Mouse (Mus musculus) forebrain, embryonic 11.5 days (tissue): ENCODE data around the gene Nectin2. TPM values are rescaled to one million over a fixed set of nuclear protein-coding genes. Genes with fewer than 3 reads are reported as not detected.
"Not testable (repeated sequence)": the region's sequence is repeated elsewhere in the genome, so short reads cannot be mapped to it uniquely, and the experiment has no call there.

ENCODE experiments used
- ATAC-seq: fragments of 200-750 bp; cut with Nextera tagmentation; replicated peaks from 2 replicates; pipeline ENCODE4 v1.8.0; 2017; ENCODE audit warnings: moderate TSS enrichment; ENCODE audit not compliant: low FRiP score
- DNase-seq: peaks from one replicate; pipeline ENCODE4 v3.0.0-alpha.2; 2017; ENCODE audit warnings: low spot score
- H3K27ac ChIP-seq: fragments of 300-500 bp; sonication (generic); 2 replicates; pipeline ENCODE4 v1.5.1; 2014; ENCODE audit warnings: low read depth, low read length
- H3K27me3 ChIP-seq: fragments of 300-500 bp; sonication (generic); 2 replicates; pipeline ENCODE4 v1.6.1; 2014; ENCODE audit warnings: mild to moderate bottlenecking, low read length, mixed read lengths; ENCODE audit not compliant: control insufficient read depth, insufficient read depth
- H3K36me3 ChIP-seq: fragments of 300-500 bp; sonication (generic); 2 replicates; pipeline ENCODE4 v1.6.1; 2014; ENCODE audit warnings: mild to moderate bottlenecking, low read length, moderate library complexity, mixed read lengths; ENCODE audit not compliant: control insufficient read depth, insufficient read depth
- H3K4me1 ChIP-seq: fragments of 300-500 bp; sonication (generic); replicated peaks from 2 replicates; pipeline ENCODE4 v1.6.1; 2014; ENCODE audit warnings: low read length, mixed read lengths; ENCODE audit not compliant: control insufficient read depth, insufficient read depth
- H3K4me2 ChIP-seq: fragments of 300-500 bp; sonication (generic); 2 replicates; pipeline ENCODE4 v1.6.1; 2014; ENCODE audit warnings: low read depth, mild to moderate bottlenecking, low read length, moderate library complexity, mixed read lengths; ENCODE audit not compliant: severe bottlenecking
- H3K4me3 ChIP-seq: fragments of 300-500 bp; sonication (generic); 2 replicates; pipeline ENCODE4 v1.5.1; 2014; ENCODE audit warnings: low read depth, low read length
- H3K9ac ChIP-seq: fragments of 300-500 bp; sonication (generic); 2 replicates; pipeline ENCODE4 v1.6.1; 2014; ENCODE audit warnings: low read length
- H3K9me3 ChIP-seq: fragments of 300-500 bp; sonication (generic); 2 replicates; pipeline ENCODE4 v1.6.1; 2016; ENCODE audit warnings: low read length, mixed read lengths; ENCODE audit not compliant: control insufficient read depth
- WGBS: fragments of 180-500 bp; shearing (Covaris S2); extraction: QIAGEN DNeasy Blood & Tissue Kit; methylation state at CpG from one replicate; pipeline ENCODE4 v1.1.7; 2014; 5-methylcytosine and 5-hydroxymethylcytosine counted together
- polyA plus RNA-seq: library from polyadenylated mRNA; unstranded; fragments of >200 nt; fragmentation: Nextera tagmentation; extraction: Ambion mirVana; gene quantifications from 2 replicates; pipeline ENCODE4 v1.2.1, GENCODE M21; 2014

The Nectin2 gene
- polyA plus RNA-seq, 1 experiment from 2014 or later: 56.0 TPM

- H3K27ac ChIP-seq: no peak overlapping the region
- H3K4me1 ChIP-seq: peaks cover 5% of the 10 kb centered on the region; the same call in 1 of the 2 replicates
- no peaks in the 10 kb centered on the region; the same call in 1 of the 2 replicates for H3K36me3 ChIP-seq
- H3K4me3 ChIP-seq: no peak overlapping the region
- H3K9ac ChIP-seq: no peak overlapping the region
- no peaks in the 10 kb centered on the region; the same call in 1 of the 2 replicates for H3K9me3 ChIP-seq
- ATAC-seq (no peak), DNase-seq (no peak)
- WGBS: 87% methylated on average over 10 of the region's 10 CpGs
- H3K4me2 ChIP-seq: no peak overlapping the region
- no peaks in the 10 kb centered on the region for H3K27me3 ChIP-seq
These were observed 55.7 kb downstream of the Nectin2 start for GRCm38 (mm10) chr7:19694336-19695212.

- H3K36me3 ChIP-seq: no peaks in the 10 kb centered on the region; the same call in 1 of the 2 replicates
- H3K4me3 ChIP-seq: no peak overlapping the region
- no peaks in the 10 kb centered on the region; the same call in 1 of the 2 replicates for H3K9me3 ChIP-seq
- no peak overlapping the region for H3K27ac ChIP-seq
- DNase-seq: no peak
- ATAC-seq: no peak
- no peak overlapping the region for H3K9ac ChIP-seq
- H3K4me1 ChIP-seq: 0 out of 2 replicates have a peak, but pooled peaks cover 4% of the 10 kb centered on the region
- 39% methylated on average over 10 of the region's 10 CpGs for WGBS
- H3K27me3 ChIP-seq: no peaks in the 10 kb centered on the region
- H3K4me2 ChIP-seq: no peak overlapping the region
These were observed 56.9 kb downstream of the Nectin2 start for GRCm38 (mm10) chr7:19693421-19693820.

GRCm38 (mm10) chr7:19691873-19692865 lies 58.1 kb downstream of the Nectin2 start, which contains the start of gene Apoc1:
TSS of gene Apoc1 (minus strand) at chr7:19692660.
- H3K9me3 ChIP-seq: no peaks in the 10 kb centered on the region; the same call in 1 of the 2 replicates
- DNase-seq: no peak
- H3K4me1 ChIP-seq: no peaks in the 10 kb centered on the region
- H3K27me3 ChIP-seq: no peaks in the 10 kb centered on the region
- H3K4me3 ChIP-seq: no peak within 1 kb of the TSS
- WGBS: 44% methylated on average over 28 of the region's 28 CpGs
- no peak within 1 kb of the TSS for H3K9ac ChIP-seq
- H3K27ac ChIP-seq: no peak within 1 kb of the TSS
- ATAC-seq: no peak
- H3K36me3 ChIP-seq: no peaks in the 10 kb centered on the region; the same call in 1 of the 2 replicates
- H3K4me2 ChIP-seq: no peak within 1 kb of the TSS

- 84% methylated on average over 6 of the region's 6 CpGs for WGBS
- H3K27ac ChIP-seq: no peak overlapping the region
- no peaks in the 10 kb centered on the region; the same call in 1 of the 2 replicates for H3K36me3 ChIP-seq
- H3K4me3 ChIP-seq: no peak overlapping the region
- ATAC-seq: no peak
- DNase-seq: no peak
- no peaks in the 10 kb centered on the region for H3K9me3 ChIP-seq
- H3K27me3 ChIP-seq: no peaks in the 10 kb centered on the region
- H3K4me2 ChIP-seq: no peak overlapping the region
- H3K9ac ChIP-seq: no peak overlapping the region
- no peaks in the 10 kb centered on the region for H3K4me1 ChIP-seq
These were observed 58.8 kb downstream of the Nectin2 start for GRCm38 (mm10) chr7:19691434-19691833.

- no peaks in the 10 kb centered on the region for H3K36me3 ChIP-seq
- no peak overlapping the region for H3K4me2 ChIP-seq
- no peaks in the 10 kb centered on the region for H3K4me1 ChIP-seq
- 89% methylated on average over 4 of the region's 4 CpGs for WGBS
- no peaks in the 10 kb centered on the region for H3K9me3 ChIP-seq
- H3K9ac ChIP-seq: no peak overlapping the region
- H3K4me3 ChIP-seq: no peak overlapping the region
- H3K27me3 ChIP-seq: no peaks in the 10 kb centered on the region
- ATAC-seq: no peak
- DNase-seq: no peak
- no peak overlapping the region for H3K27ac ChIP-seq
These were observed 59.4 kb downstream of the Nectin2 start for GRCm38 (mm10) chr7:19690845-19691244.

- no peak overlapping the region for H3K4me2 ChIP-seq
- ATAC-seq (no peak), DNase-seq (no peak)
- no peaks in the 10 kb centered on the region for H3K4me1 ChIP-seq
- H3K27ac ChIP-seq: no peak overlapping the region
- no peak overlapping the region for H3K9ac ChIP-seq
- WGBS: 94% methylated on average over 2 of the region's 2 CpGs
- no peak overlapping the region for H3K4me3 ChIP-seq
- H3K27me3 ChIP-seq: no peaks in the 10 kb centered on the region
- no peaks in the 10 kb centered on the region for H3K9me3 ChIP-seq
- H3K36me3 ChIP-seq: no peaks in the 10 kb centered on the region
These were observed 61.7 kb downstream of the Nectin2 start for GRCm38 (mm10) chr7:19688611-19689010.

- Histone ChIP-seq H3K9me3 (no peaks in the 10 kb centered on the region), H3K27me3 (no peaks in the 10 kb centered on the region), H3K9ac (no peak overlapping the region), H3K4me2 (no peak overlapping the region), H3K27ac (no peak overlapping the region), H3K4me3 (no peak overlapping the region), H3K36me3 (no peaks in the 10 kb centered on the region), H3K4me1 (no peaks in the 10 kb centered on the region)
- no peak for ATAC-seq
- no peak for DNase-seq
- 94% methylated on average over 10 of the region's 10 CpGs for WGBS
These were observed 62.2 kb downstream of the Nectin2 start for GRCm38 (mm10) chr7:19688101-19688500.

GRCm38 (mm10) chr7:19686927-19687583 lies 63.2 kb downstream of the Nectin2 start:
- H3K27me3 ChIP-seq, H3K4me3 ChIP-seq, DNase-seq, H3K9ac ChIP-seq, H3K36me3 ChIP-seq, ATAC-seq, H3K4me2 ChIP-seq, H3K27ac ChIP-seq, H3K4me1 ChIP-seq, H3K9me3 ChIP-seq: not testable (repeated sequence)
- 77% methylated on average over 8 of the region's 8 CpGs for WGBS
